Mouse (Mus musculus) E14TG2a.4 (cell line): ENCODE measurements around the gene C1qtnf6.

Experiments
- CTCF ChIP-seq: conservative IDR thresholded peaks from 2 replicates; pipeline ENCODE4 v1.5.1; 2014; ENCODE audit warnings: low read length
- NANOG ChIP-seq: IDR thresholded peaks from 2 replicates; pipeline ENCODE4 v1.6.1; 2014; ENCODE audit warnings: borderline replicate concordance, low read length, mixed read lengths

- TF ChIP-seq CTCF: no peak
- TF ChIP-seq NANOG: no peak
Measured at GRCm38 (mm10) chr15:78480111-78480510, 51.1 kb downstream of the C1qtnf6 start.
